Mouse (Mus musculus): Measurements from ENCODE around the gene Rere.

Rere gene

GRCm38 (mm10) chr4:150461427-150462189 is 180.2 kb downstream of the Rere start:
- ChIA-PET POLR2A (interaction anchor here in 2 of 4 experiments (0.6 to 1.8 kb wide), 12 partner anchors 9 to 211 kb away, joined by 3 to 7 read pairs (median 3); partner anchors contain the start of gene Rere (in 1 of the 2)), CTCF (interaction anchor here in 1 of 4 experiments (1.0 to 2.5 kb wide), 3 partner anchors 17 to 465 kb away, joined by 3 to 7 read pairs (median 6); no protein-coding TSS in a partner anchor)

GRCm38 (mm10) chr4:150462367-150462766 is 180.9 kb downstream of the Rere start:
- ChIA-PET POLR2A (interaction anchor here in 3 of 4 experiments (0.5 to 1.7 kb wide), 10 partner anchors 10 to 413 kb away, joined by 3 to 6 read pairs (median 3); no protein-coding TSS in a partner anchor), CTCF (interaction anchor here in 1 of 4 experiments (0.7 to 2.5 kb wide), 4 partner anchors 8 to 123 kb away, joined by 3 to 7 read pairs (median 4); no protein-coding TSS in a partner anchor)

GRCm38 (mm10) chr4:150465759-150466158 is 184.3 kb downstream of the Rere start:
- CTCF ChIA-PET, result interaction anchor here (0.5 to 3.4 kb wide), 74 partner anchors 9 to 1057 kb away, joined by 3 to 27 read pairs (median 4); partner anchors contain the start of gene Rere (in 1 of the 4)

GRCm38 (mm10) chr4:150469274-150469673 is 187.8 kb downstream of the Rere start:
- POLR2A ChIA-PET, result interaction anchor here in 3 of 4 experiments (0.6 to 1.7 kb wide), 8 partner anchors 9 to 382 kb away, joined by 3 to 7 read pairs (median 4); partner anchors contain the start of gene Gpr157 (in 1 of the 3)
- CTCF ChIA-PET, result interaction anchor here in 2 of 4 experiments (0.6 kb wide), 2 partner anchors 9 to 283 kb away, joined by 4 to 6 read pairs; no protein-coding TSS in a partner anchor

More at GRCm38 (mm10) chr4:150465759-150466158, 184.3 kb downstream of the Rere start:
- POLR2A ChIA-PET, result interaction anchor here (0.6 to 2.4 kb wide), 47 partner anchors 9 to 475 kb away, joined by 3 to 11 read pairs (median 4); no protein-coding TSS in a partner anchor

- POLR2A ChIA-PET, result interaction anchor here in 2 of 4 experiments (0.6 to 1.7 kb wide), 4 partner anchors 10 to 97 kb away, joined by 3 to 7 read pairs (median 4); no protein-coding TSS in a partner anchor
- CTCF ChIA-PET, result interaction anchor here in 1 of 4 experiments (0.7 kb wide), 1 partner anchor 8 kb away, joined by 4 read pairs; no protein-coding TSS in a partner anchor
Measured at GRCm38 (mm10) chr4:150470674-150471328, 189.4 kb downstream of the Rere start.

- CTCF ChIA-PET, result interaction anchor here in 3 of 4 experiments (0.5 to 1.3 kb wide), 3 partner anchors 8 to 208 kb away, joined by 3 to 4 read pairs (median 3); no protein-coding TSS in a partner anchor
- POLR2A ChIA-PET, result interaction anchor here in 2 of 4 experiments (0.6 to 2.1 kb wide), 5 partner anchors 9 to 97 kb away, joined by 3 to 7 read pairs (median 3); no protein-coding TSS in a partner anchor
Measured at GRCm38 (mm10) chr4:150472751-150473436, 191.4 kb downstream of the Rere start.

- CTCF ChIA-PET, result interaction anchor here in 3 of 4 experiments (0.5 to 2.3 kb wide), 5 partner anchors 7 to 683 kb away, joined by 3 to 6 read pairs (median 3); no protein-coding TSS in a partner anchor
- POLR2A ChIA-PET, result interaction anchor here in 2 of 4 experiments (0.6 to 2.8 kb wide), 9 partner anchors 8 to 96 kb away, joined by 3 to 16 read pairs (median 4); no protein-coding TSS in a partner anchor
Measured at GRCm38 (mm10) chr4:150473437-150474070, 192.1 kb downstream of the Rere start.

GRCm38 (mm10) chr4:150474086-150474485 is 192.6 kb downstream of the Rere start:
- ChIA-PET CTCF (interaction anchor here (0.5 to 2.3 kb wide), 7 partner anchors 8 to 683 kb away, joined by 3 to 6 read pairs (median 3); no protein-coding TSS in a partner anchor), POLR2A (interaction anchor here (0.9 to 2.8 kb wide), 14 partner anchors 8 to 244 kb away, joined by 3 to 16 read pairs (median 4); no protein-coding TSS in a partner anchor)

- ChIA-PET CTCF (interaction anchor here in 3 of 4 experiments (0.7 to 0.9 kb wide), 3 partner anchors 10 to 1669 kb away, joined by 3 to 4 read pairs (median 3); no protein-coding TSS in a partner anchor), POLR2A (interaction anchor here in 2 of 4 experiments (0.6 to 2.8 kb wide), 2 partner anchors 9 to 1461 kb away, joined by 4 to 16 read pairs; no protein-coding TSS in a partner anchor)
Measured at GRCm38 (mm10) chr4:150476258-150476657, 194.8 kb downstream of the Rere start.

GRCm38 (mm10) chr4:150478006-150478405 is 196.6 kb downstream of the Rere start:
- POLR2A ChIA-PET, result interaction anchor here in 3 of 4 experiments (0.7 to 2.0 kb wide), 10 partner anchors 9 to 752 kb away, joined by 3 to 8 read pairs (median 4); no protein-coding TSS in a partner anchor
- CTCF ChIA-PET, result interaction anchor here in 3 of 4 experiments (0.6 to 1.1 kb wide), 5 partner anchors 9 to 422 kb away, joined by 3 to 4 read pairs (median 4); no protein-coding TSS in a partner anchor

- CTCF ChIA-PET, result interaction anchor here in 2 of 4 experiments (0.5 to 1.0 kb wide), 2 partner anchors 9 to 17 kb away, joined by 3 to 6 read pairs; no protein-coding TSS in a partner anchor
- POLR2A ChIA-PET, result interaction anchor here (0.6 to 3.0 kb wide), 13 partner anchors 10 to 218 kb away, joined by 3 to 11 read pairs (median 4); no protein-coding TSS in a partner anchor
Measured at GRCm38 (mm10) chr4:150483081-150483480, 201.6 kb downstream of the Rere start.

- ChIA-PET POLR2A (interaction anchor here in 2 of 4 experiments (0.7 to 3.3 kb wide), 9 partner anchors 8 to 84 kb away, joined by 3 to 16 read pairs (median 4); no protein-coding TSS in a partner anchor), CTCF (interaction anchor here in 1 of 4 experiments (1.0 kb wide), 1 partner anchor 20 kb away, joined by 3 read pairs; no protein-coding TSS in a partner anchor)
Measured at GRCm38 (mm10) chr4:150486097-150486496, 204.7 kb downstream of the Rere start.

GRCm38 (mm10) chr4:150487109-150487508 is 205.7 kb downstream of the Rere start:
- POLR2A ChIA-PET, result interaction anchor here in 1 of 4 experiments (0.6 to 2.2 kb wide), 3 partner anchors 12 to 31 kb away, joined by 5 to 6 read pairs (median 5); no protein-coding TSS in a partner anchor
- CTCF ChIA-PET, result no interaction called here

- POLR2A ChIA-PET, result interaction anchor here in 3 of 4 experiments (0.6 to 1.8 kb wide), 12 partner anchors 10 to 192 kb away, joined by 3 to 7 read pairs (median 3); no protein-coding TSS in a partner anchor
- CTCF ChIA-PET, result interaction anchor here in 3 of 4 experiments (0.5 to 1.5 kb wide), 4 partner anchors 22 to 315 kb away, joined by 3 to 5 read pairs (median 4); no protein-coding TSS in a partner anchor
Measured at GRCm38 (mm10) chr4:150488096-150488748, 206.8 kb downstream of the Rere start.

GRCm38 (mm10) chr4:150488767-150489166 is 207.3 kb downstream of the Rere start:
- POLR2A ChIA-PET, result interaction anchor here in 3 of 4 experiments (0.6 to 1.8 kb wide), 13 partner anchors 9 to 191 kb away, joined by 3 to 7 read pairs (median 3); no protein-coding TSS in a partner anchor
- CTCF ChIA-PET, result interaction anchor here in 2 of 4 experiments (0.5 to 1.5 kb wide), 3 partner anchors 23 to 224 kb away, joined by 3 to 5 read pairs (median 3); no protein-coding TSS in a partner anchor

Data from embryonic stem cell, embryonic (primary cell).